Mouse (Mus musculus): ENCODE results near the gene Ccdc89. TPM values are rescaled to one million over a fixed set of nuclear protein-coding genes. Genes with fewer than 3 reads are reported as not detected.

The Ccdc89 gene
- polyA plus RNA-seq, 1 experiment from 2014 or later: 1.3 TPM

DNA sequence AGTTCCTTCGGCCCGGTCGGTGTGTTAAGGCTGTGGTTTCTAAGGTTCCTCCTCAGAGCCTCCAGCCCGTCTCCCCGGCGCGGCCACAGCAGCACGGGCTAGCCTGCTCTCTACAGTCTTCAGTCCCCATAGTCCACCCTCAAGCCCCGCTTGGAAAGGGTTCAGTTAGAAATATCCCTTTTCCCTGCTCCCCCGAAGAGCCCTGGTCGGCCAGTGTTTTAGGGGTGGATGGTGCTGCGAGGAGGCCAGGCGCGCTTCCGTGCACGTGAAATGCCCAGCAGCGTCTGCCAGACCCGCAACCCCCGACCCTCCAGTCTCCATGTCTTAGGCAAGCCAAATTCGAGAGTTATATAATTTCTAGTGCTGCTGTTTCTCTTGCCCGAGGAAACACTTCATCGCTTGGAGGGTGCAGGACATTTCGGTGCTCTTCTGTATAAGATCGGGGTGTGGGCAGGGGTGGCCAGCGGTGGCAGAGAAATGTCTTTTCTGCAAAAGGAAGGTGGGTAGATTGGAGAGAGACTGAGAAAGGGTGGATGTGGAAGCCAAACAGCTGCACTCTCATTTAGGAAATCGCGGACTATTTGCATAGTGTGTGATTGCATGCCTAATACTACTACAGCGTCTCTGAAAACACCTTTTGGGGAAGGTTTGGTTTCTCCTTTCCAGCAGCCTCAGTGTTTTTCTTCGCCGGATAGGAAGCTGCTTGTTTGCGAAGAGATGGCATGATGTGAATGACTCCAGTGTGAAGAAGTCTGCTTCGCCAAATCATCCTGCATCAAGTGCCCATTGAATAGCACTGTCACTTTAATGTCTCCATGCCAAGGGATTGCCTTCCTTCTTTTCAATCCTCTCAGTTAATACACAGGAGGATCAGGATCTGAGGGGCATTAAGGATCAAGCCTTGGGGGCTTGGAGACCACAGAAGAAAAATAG is 50.2 kb downstream of the Ccdc89 start, which contains the start of gene Dlg2:
Dlg2 (plus strand) TSS at position 360 of the 933 bp plus-strand sequence.
- H3K4me2 ChIP-seq: peak within 1 kb of the TSS; percentile 77
- H3K9ac ChIP-seq: peak within 1 kb of the TSS; percentile 74
- peaks cover 16% of the 10 kb centered on the region for H3K4me1 ChIP-seq
- no peaks in the 10 kb centered on the region for H3K27me3 ChIP-seq
- H3K36me3 ChIP-seq (ENCODE audit: poor library complexity, severe bottlenecking): no peaks in the 10 kb centered on the region
- no peak; the same call in 1 of the 2 replicates for ATAC-seq
- no peaks in the 10 kb centered on the region for H3K9me3 ChIP-seq (replicated peaks)
- peak within 1 kb of the TSS; percentile 54 for H3K27ac ChIP-seq
- under 1% methylated on average over 32 of the region's 32 CpGs for WGBS
- H3K4me3 ChIP-seq: peak within 1 kb of the TSS; percentile 65

Other genes with a start within 250 kb of the Ccdc89 start
- gene Ccdc83, start 160.8 kb upstream of the Ccdc89 start, polyA plus RNA-seq (2015; fragmentation: Nextera tagmentation; extraction: Ambion mirVana): not detected in 2 replicates
- gene Sytl2, start 124.3 kb upstream of the Ccdc89 start, polyA plus RNA-seq (2015; fragmentation: Nextera tagmentation; extraction: Ambion mirVana): 0.94 and 0.97 TPM in 2 replicates
- 28.1 and 36.4 TPM in 2 replicates for gene Crebzf, start 16.2 kb downstream of the Ccdc89 start, polyA plus RNA-seq (2015; fragmentation: Nextera tagmentation; extraction: Ambion mirVana)
- gene Tmem126a, start 30.7 kb downstream of the Ccdc89 start, polyA plus RNA-seq (2015; fragmentation: Nextera tagmentation; extraction: Ambion mirVana): 123 and 127 TPM in 2 replicates
- 35.1 and 35.3 TPM in 2 replicates for gene Tmem126b, start 49.4 kb downstream of the Ccdc89 start, polyA plus RNA-seq (2015; fragmentation: Nextera tagmentation; extraction: Ambion mirVana)
- 10.1 and 11.7 TPM in 2 replicates for gene Dlg2, start 50.1 kb downstream of the Ccdc89 start, polyA plus RNA-seq (2015; fragmentation: Nextera tagmentation; extraction: Ambion mirVana)